ENCODE assay signal across 8 mouse cellular contexts in genomic region chr4:42952563-42952962, GRCm38 (mm10). TPM values are rescaled to one million over a fixed set of nuclear protein-coding genes. Genes with fewer than 3 reads are reported as not detected.
DNase-seq lines count a peak whose midpoint lies in the region; ATAC-seq lines count a peak whose summit lies in the region.
"Had no signal": no experiment of that assay in that cellular context is flagged by ENCODE, and none has a peak within 500 bp of the region (broad histone marks: within the 10 kb centered on the region; RNA-seq: fewer than 3 reads in every experiment).

No protein-coding gene starts in this region.

- ATAC-seq in embryonic facial prominence, embryonic 14.5 days (ENCODE audit: low read depth) = no peak
- no peak for ATAC-seq in forebrain, embryonic 14.5 days
- no peak for ATAC-seq in heart, embryonic 14.5 days (ENCODE audit: insufficient number of reproducible peaks, insufficient read depth, low FRiP score, low read depth)
- no peak for ATAC-seq in midbrain, embryonic 14.5 days (ENCODE audit: low FRiP score, low TSS enrichment)

- H3K4me1 ChIP-seq in embryonic facial prominence, embryonic 14.5 days (ENCODE audit: control insufficient read depth, insufficient read depth, low read length) = peaks cover 17% of the 10 kb centered on the region
- peaks cover 37% of the 10 kb centered on the region for H3K4me1 ChIP-seq in forebrain, embryonic 14.5 days (ENCODE audit: control insufficient read depth, insufficient read depth, low read length)
- H3K4me1 ChIP-seq in heart, embryonic 14.5 days (ENCODE audit: control insufficient read depth in 2 of 2, insufficient read depth in 2 of 2, low read length in 2 of 2) = peaks cover 40 to 46% of the 10 kb centered on the region in 2 experiments
- H3K4me1 ChIP-seq in midbrain, embryonic 14.5 days (ENCODE audit: control insufficient read depth, insufficient read depth, low read length) = peaks cover 57% of the 10 kb centered on the region

- H3K9ac ChIP-seq in embryonic facial prominence, embryonic 14.5 days (ENCODE audit: low read depth, low read length) = peak overlapping the region; percentile 8; the same call in 1 of the 2 replicates
- peak overlapping the region; percentile 96 for H3K9ac ChIP-seq in forebrain, embryonic 14.5 days (ENCODE audit: low read length)
- H3K9ac ChIP-seq in heart, embryonic 14.5 days (ENCODE audit: low read length) = peak overlapping the region; percentile 97
- peak overlapping the region; percentile 45; the same call in 1 of the 2 replicates for H3K9ac ChIP-seq in midbrain, embryonic 14.5 days (replicated peaks; ENCODE audit: low read length)
- H3K9ac ChIP-seq: liver, embryonic 15.5 days had no signal

- no peak for DNase-seq in embryonic facial prominence, embryonic 14.5 days (ENCODE audit: low spot score)
- DNase-seq in forebrain, embryonic 14.5 days (ENCODE audit: low spot score) = no peak
- no peak for DNase-seq in midbrain, embryonic 14.5 days
- no peak for DNase-seq in c-Kit-positive CD71-positive TER-119-positive erythroid progenitor cells, embryonic 14.5 days (ENCODE audit: low spot score)
- no peak for DNase-seq in layer of hippocampus, adult 9-11 months
- DNase-seq in adipocyte (ENCODE audit: low spot score) = no peak

- H3K4me3 ChIP-seq in embryonic facial prominence, embryonic 14.5 days (ENCODE audit: low read depth, low read length) = no peak overlapping the region
- peak overlapping the region; percentile 71; the same call in 1 of the 2 replicates for H3K4me3 ChIP-seq in forebrain, embryonic 14.5 days (ENCODE audit: low read depth, low read length)
- no peak overlapping the region for H3K4me3 ChIP-seq in heart, embryonic 14.5 days (ENCODE audit: control insufficient read depth in 1 of 2, insufficient read depth in 1 of 2, low read depth in 1 of 2, low read length in 2 of 2)
- H3K4me3 ChIP-seq in midbrain, embryonic 14.5 days (replicated peaks; ENCODE audit: low read depth, low read length) = peak overlapping the region; percentile 83
- H3K4me3 ChIP-seq: liver, embryonic 15.5 days had no signal

- H3K27me3 ChIP-seq in embryonic facial prominence, embryonic 14.5 days (replicated peaks; ENCODE audit: control insufficient read depth, insufficient read depth, low read length) = no peaks in the 10 kb centered on the region
- H3K27me3 ChIP-seq in forebrain, embryonic 14.5 days (replicated peaks; ENCODE audit: control insufficient read depth, insufficient read depth, low read length) = no peaks in the 10 kb centered on the region
- H3K27me3 ChIP-seq in heart, embryonic 14.5 days (ENCODE audit: control insufficient read depth, insufficient read depth, low read length) = 0 out of 2 replicates have a peak, but pooled peaks cover 4% of the 10 kb centered on the region
- no peaks in the 10 kb centered on the region for H3K27me3 ChIP-seq in midbrain, embryonic 14.5 days (ENCODE audit: control insufficient read depth, insufficient read depth, low read length)

- 90% methylated on average over 7 of the region's 7 CpGs for WGBS in embryonic facial prominence, embryonic 14.5 days
- 84% methylated on average over 7 of the region's 7 CpGs for WGBS in forebrain, embryonic 14.5 days
- 81% methylated on average over 7 of the region's 7 CpGs for WGBS in heart, embryonic 14.5 days
- 85% methylated on average over 7 of the region's 7 CpGs for WGBS in midbrain, embryonic 14.5 days

- H3K9me3 ChIP-seq in embryonic facial prominence, embryonic 14.5 days (ENCODE audit: control insufficient read depth, low read length) = no peaks in the 10 kb centered on the region
- H3K9me3 ChIP-seq in forebrain, embryonic 14.5 days (replicated peaks; ENCODE audit: control insufficient read depth, low read length) = no peaks in the 10 kb centered on the region
- no peaks in the 10 kb centered on the region for H3K9me3 ChIP-seq in heart, embryonic 14.5 days (ENCODE audit: control insufficient read depth, low read length)
- no peaks in the 10 kb centered on the region for H3K9me3 ChIP-seq in midbrain, embryonic 14.5 days (ENCODE audit: control insufficient read depth, low read length)
- H3K9me3 ChIP-seq: liver, embryonic 15.5 days had no signal

- peak overlapping the region; percentile 10; the same call in 1 of the 2 replicates for H3K4me2 ChIP-seq in embryonic facial prominence, embryonic 14.5 days (ENCODE audit: low read depth, low read length)
- peak overlapping the region; percentile 80 for H3K4me2 ChIP-seq in forebrain, embryonic 14.5 days (ENCODE audit: low read length)
- H3K4me2 ChIP-seq in heart, embryonic 14.5 days (ENCODE audit: low read length) = peak overlapping the region; percentile 89
- H3K4me2 ChIP-seq in midbrain, embryonic 14.5 days (ENCODE audit: low read length) = peak overlapping the region; percentile 99
- H3K4me2 ChIP-seq: liver, embryonic 15.5 days had no signal

- peaks cover 24% of the 10 kb centered on the region for H3K36me3 ChIP-seq in embryonic facial prominence, embryonic 14.5 days (ENCODE audit: control insufficient read depth, insufficient read depth, low read length)
- peaks cover 40% of the 10 kb centered on the region for H3K36me3 ChIP-seq in forebrain, embryonic 14.5 days (ENCODE audit: control insufficient read depth, insufficient read depth, low read length)
- peaks cover 25% of the 10 kb centered on the region for H3K36me3 ChIP-seq in heart, embryonic 14.5 days (ENCODE audit: control insufficient read depth, insufficient read depth, low read length)
- peaks cover 35% of the 10 kb centered on the region for H3K36me3 ChIP-seq in midbrain, embryonic 14.5 days (ENCODE audit: control insufficient read depth, insufficient read depth, low read length)
- H3K36me3 ChIP-seq: liver, embryonic 15.5 days had no signal

- peak overlapping the region; percentile 29; the same call in 1 of the 2 replicates for H3K27ac ChIP-seq in embryonic facial prominence, embryonic 14.5 days (replicated peaks; ENCODE audit: low read depth, low read length)
- peak overlapping the region; percentile 96 for H3K27ac ChIP-seq in forebrain, embryonic 14.5 days (ENCODE audit: low read depth, low read length)
- peak overlapping the region; percentile 96 to 99 for H3K27ac ChIP-seq in heart, embryonic 14.5 days (replicated peaks in 1 of 2; ENCODE audit: control insufficient read depth in 1 of 2, insufficient read depth in 1 of 2, low read depth in 2 of 2, low read length in 2 of 2)
- peak overlapping the region; percentile 81 for H3K27ac ChIP-seq in midbrain, embryonic 14.5 days (replicated peaks; ENCODE audit: low read depth, low read length)
- H3K27ac ChIP-seq: liver, embryonic 15.5 days had no signal

RNA-seq across cellular contexts. Expression of gene Dnajb5, which starts 2.9 kb away (rescaled TPM):
- 11.9 and 15.4 TPM in 2 replicates for polyA plus RNA-seq in embryonic facial prominence, embryonic 14.5 days (2014; fragmentation: Nextera tagmentation; extraction: Ambion mirVana)
- polyA plus RNA-seq in forebrain, embryonic 14.5 days (2014; fragmentation: Nextera tagmentation; extraction: Ambion mirVana) = 52.1 and 61.1 TPM in 2 replicates
- polyA plus RNA-seq in heart, embryonic 14.5 days (2014; fragmentation: Nextera tagmentation; extraction: Ambion mirVana) = 17.9 and 18.3 TPM in 2 replicates
- polyA plus RNA-seq in midbrain, embryonic 14.5 days (2014; fragmentation: Nextera tagmentation; extraction: Ambion mirVana) = 45.0 and 88.7 TPM in 2 replicates

RNA-seq across cellular contexts. Expression of gene 1700022I11Rik, which starts 16.8 kb away (rescaled TPM):
- 0.28 and 0.75 TPM in 2 replicates for polyA plus RNA-seq in embryonic facial prominence, embryonic 14.5 days (2014; fragmentation: Nextera tagmentation; extraction: Ambion mirVana)
- 0.47 and 0.53 TPM in 2 replicates for polyA plus RNA-seq in forebrain, embryonic 14.5 days (2014; fragmentation: Nextera tagmentation; extraction: Ambion mirVana)
- polyA plus RNA-seq in heart, embryonic 14.5 days (2014; fragmentation: Nextera tagmentation; extraction: Ambion mirVana) = 0.57 and 0.70 TPM in 2 replicates
- 0.38 and 0.80 TPM in 2 replicates for polyA plus RNA-seq in midbrain, embryonic 14.5 days (2014; fragmentation: Nextera tagmentation; extraction: Ambion mirVana)

RNA-seq across cellular contexts. Expression of gene Phf24, which starts 36.1 kb away (rescaled TPM):
- 4.9 and 5.7 TPM in 2 replicates for polyA plus RNA-seq in embryonic facial prominence, embryonic 14.5 days (2014; fragmentation: Nextera tagmentation; extraction: Ambion mirVana)
- polyA plus RNA-seq in forebrain, embryonic 14.5 days (2014; fragmentation: Nextera tagmentation; extraction: Ambion mirVana) = 11.8 and 17.2 TPM in 2 replicates
- polyA plus RNA-seq in heart, embryonic 14.5 days (2014; fragmentation: Nextera tagmentation; extraction: Ambion mirVana) = 5.6 and 5.8 TPM in 2 replicates
- 33.2 and 33.9 TPM in 2 replicates for polyA plus RNA-seq in midbrain, embryonic 14.5 days (2014; fragmentation: Nextera tagmentation; extraction: Ambion mirVana)

RNA-seq across cellular contexts. Expression of gene Vcp, which starts 47.7 kb away (rescaled TPM):
- polyA plus RNA-seq in embryonic facial prominence, embryonic 14.5 days (2014; fragmentation: Nextera tagmentation; extraction: Ambion mirVana) = 471 and 523 TPM in 2 replicates
- polyA plus RNA-seq in forebrain, embryonic 14.5 days (2014; fragmentation: Nextera tagmentation; extraction: Ambion mirVana) = 446 and 480 TPM in 2 replicates
- 469 and 477 TPM in 2 replicates for polyA plus RNA-seq in heart, embryonic 14.5 days (2014; fragmentation: Nextera tagmentation; extraction: Ambion mirVana)
- polyA plus RNA-seq in midbrain, embryonic 14.5 days (2014; fragmentation: Nextera tagmentation; extraction: Ambion mirVana) = 378 and 531 TPM in 2 replicates

RNA-seq across cellular contexts. Expression of gene Fancg, which starts 57.7 kb away (rescaled TPM):
- 14.8 and 16.6 TPM in 2 replicates for polyA plus RNA-seq in embryonic facial prominence, embryonic 14.5 days (2014; fragmentation: Nextera tagmentation; extraction: Ambion mirVana)
- 17.3 and 26.1 TPM in 2 replicates for polyA plus RNA-seq in forebrain, embryonic 14.5 days (2014; fragmentation: Nextera tagmentation; extraction: Ambion mirVana)
- 10.8 and 11.7 TPM in 2 replicates for polyA plus RNA-seq in heart, embryonic 14.5 days (2014; fragmentation: Nextera tagmentation; extraction: Ambion mirVana)
- polyA plus RNA-seq in midbrain, embryonic 14.5 days (2014; fragmentation: Nextera tagmentation; extraction: Ambion mirVana) = 17.4 and 20.4 TPM in 2 replicates

Comparison
In these comparisons a context has a peak if more than half of its experiments do, and no peak if none do; other contexts are left out.
1. H3K27ac ChIP-seq: peak in every context shown above with its lines; median percentile 98 in heart, embryonic 14.5 days; 96 in forebrain, embryonic 14.5 days; 81 in midbrain, embryonic 14.5 days; 29 in embryonic facial prominence, embryonic 14.5 days.
2. H3K4me2 ChIP-seq: peak in every context shown above with its lines; median percentile 99 in midbrain, embryonic 14.5 days; 89 in heart, embryonic 14.5 days; 80 in forebrain, embryonic 14.5 days; 10 in embryonic facial prominence, embryonic 14.5 days.
3. H3K4me3 ChIP-seq: peak in forebrain, embryonic 14.5 days (single experiment) and midbrain, embryonic 14.5 days (single experiment); none in embryonic facial prominence, embryonic 14.5 days (single experiment) and heart, embryonic 14.5 days (0 of 2).
4. H3K9ac ChIP-seq: peak in every context shown above with its lines; median percentile 97 in heart, embryonic 14.5 days; 96 in forebrain, embryonic 14.5 days; 45 in midbrain, embryonic 14.5 days; 8 in embryonic facial prominence, embryonic 14.5 days.